Mouse (Mus musculus) layer of hippocampus, adult 11-12 months (tissue): ENCODE results near the gene Slc35f2.

Experiments
- DNase-seq: peaks from one replicate; pipeline ENCODE4 v3.0.0; 2022; ENCODE audit warnings: low spot score

Slc35f2 gene

DNA sequence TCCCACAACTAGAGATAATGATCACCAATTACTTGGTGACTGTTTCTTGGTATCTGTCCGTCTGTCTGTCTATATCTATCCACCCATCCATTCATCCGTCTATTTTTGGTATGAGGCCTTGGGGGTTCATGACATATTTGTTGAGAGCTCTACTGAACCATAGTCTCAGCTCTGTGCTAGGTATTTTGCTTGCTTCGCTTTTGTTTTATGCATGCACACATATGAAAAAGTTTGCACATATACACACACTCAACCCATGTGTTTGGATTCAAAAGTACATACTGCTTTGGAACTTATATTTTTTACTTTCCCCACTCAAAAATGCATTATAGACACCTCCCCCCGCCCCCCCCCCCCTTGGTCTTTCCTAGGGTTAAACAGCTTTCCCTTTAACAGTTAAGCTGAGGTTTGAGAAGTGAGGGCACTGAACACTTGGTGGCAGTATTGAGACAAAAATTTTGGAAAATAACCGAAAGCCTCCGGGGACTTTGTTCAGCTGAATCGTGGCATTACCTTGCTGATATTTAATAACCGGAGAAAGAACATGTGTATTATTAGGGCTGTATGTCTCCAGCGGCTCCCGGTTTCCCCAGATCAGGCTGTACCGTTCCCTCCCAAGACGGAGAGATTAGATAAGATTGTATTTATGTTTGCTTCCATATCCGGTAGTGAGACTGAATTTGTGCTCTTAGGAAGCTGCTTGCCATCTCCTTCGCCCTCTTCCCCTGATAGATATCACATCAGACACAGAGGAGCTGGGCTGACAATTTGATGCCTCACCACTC, 57.9 kb downstream of the Slc35f2 start:
- DNase-seq, result peak; percentile 59

GRCm38 (mm10) chr9:53829866-53830209, 58.5 kb downstream of the Slc35f2 start:
- DNase-seq, result no peak

- no peak for DNase-seq
Measured at GRCm38 (mm10) chr9:53835039-53835438, 63.7 kb downstream of the Slc35f2 start.

DNA sequence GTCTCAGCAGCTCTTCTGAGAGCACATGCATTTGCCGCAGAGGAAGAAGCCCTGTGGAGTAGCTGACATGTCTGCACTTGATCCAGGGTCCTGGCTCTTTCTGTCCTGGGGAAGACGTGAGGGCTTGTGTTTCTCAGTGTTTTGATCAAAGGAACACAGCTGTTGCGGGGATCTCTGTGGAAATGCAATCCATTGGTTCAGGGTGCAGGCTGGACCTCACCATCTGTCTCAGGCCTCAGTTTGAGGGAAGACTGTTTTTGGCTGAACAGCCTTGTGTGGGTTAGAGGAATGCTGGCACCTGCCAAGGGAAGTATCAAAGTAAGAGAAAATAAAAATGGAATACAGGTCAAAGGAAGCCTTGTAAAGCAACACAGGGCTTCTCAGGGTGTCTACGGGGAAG, 64.6 kb downstream of the Slc35f2 start:
- no peak for DNase-seq

GRCm38 (mm10) chr9:53838816-53839215, 67.5 kb downstream of the Slc35f2 start:
- no peak for DNase-seq

DNA sequence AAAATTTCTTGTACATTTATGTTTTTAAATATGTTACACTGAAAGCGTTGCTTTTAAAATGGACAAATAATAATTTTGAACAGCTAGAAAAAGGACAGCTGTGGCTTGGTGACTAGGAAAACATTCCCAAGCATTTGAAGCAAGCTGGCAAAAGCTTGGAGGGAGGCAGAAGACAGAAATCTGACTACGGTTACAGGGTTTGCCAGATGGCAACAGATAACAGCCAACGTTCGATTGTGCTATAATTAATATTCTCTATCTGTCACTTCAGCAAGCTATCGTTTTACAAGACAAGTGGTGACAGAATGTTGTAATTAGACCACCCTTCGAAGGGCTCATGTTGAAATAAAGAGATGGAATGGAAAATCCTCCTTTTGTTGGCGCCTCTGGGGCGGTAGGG, 77.2 kb downstream of the Slc35f2 start:
- peak; percentile 39 for DNase-seq

DNA sequence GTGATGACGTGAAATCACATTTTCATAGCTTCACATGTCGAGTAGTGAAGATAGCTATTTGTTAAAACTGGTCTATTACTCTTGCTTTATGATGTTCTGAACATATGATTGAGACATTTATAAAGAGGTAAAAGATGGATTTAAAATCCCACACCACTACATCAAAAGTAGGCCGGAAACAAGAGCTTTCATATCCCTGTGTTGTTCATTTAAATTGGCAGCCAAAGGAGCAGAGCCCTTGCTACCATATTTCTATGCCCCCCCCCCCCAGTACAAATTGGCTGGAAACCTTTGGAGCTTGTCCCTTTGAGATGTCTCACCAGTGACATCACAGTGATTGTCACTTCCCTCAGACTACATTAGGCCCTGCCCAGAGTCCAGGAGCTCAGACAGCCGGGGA, 78.5 kb downstream of the Slc35f2 start, which contains the start of gene Sln:
TSS of gene Sln (plus strand) at position 301 of the 400 bp plus-strand sequence.
- no peak for DNase-seq

DNA sequence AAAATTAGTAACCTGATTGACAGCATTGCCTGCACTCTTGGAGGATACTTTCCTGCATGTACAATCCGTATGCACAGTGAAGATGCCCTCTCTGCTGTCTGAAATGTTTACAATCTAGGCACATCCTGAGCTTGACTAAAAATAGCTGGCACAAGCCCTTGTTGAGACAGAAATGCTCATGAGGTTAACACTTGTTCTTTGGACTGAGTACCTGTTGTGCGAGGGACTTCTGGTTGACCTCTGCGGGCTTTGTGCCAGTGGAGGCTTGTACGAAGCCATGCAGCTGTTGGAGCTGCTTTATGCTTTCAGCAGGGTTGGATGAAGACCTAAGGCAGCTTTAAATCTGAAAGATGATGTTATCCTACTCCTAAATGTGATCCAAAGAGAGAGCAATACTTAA, 80.8 kb downstream of the Slc35f2 start:
- no peak for DNase-seq

DNA sequence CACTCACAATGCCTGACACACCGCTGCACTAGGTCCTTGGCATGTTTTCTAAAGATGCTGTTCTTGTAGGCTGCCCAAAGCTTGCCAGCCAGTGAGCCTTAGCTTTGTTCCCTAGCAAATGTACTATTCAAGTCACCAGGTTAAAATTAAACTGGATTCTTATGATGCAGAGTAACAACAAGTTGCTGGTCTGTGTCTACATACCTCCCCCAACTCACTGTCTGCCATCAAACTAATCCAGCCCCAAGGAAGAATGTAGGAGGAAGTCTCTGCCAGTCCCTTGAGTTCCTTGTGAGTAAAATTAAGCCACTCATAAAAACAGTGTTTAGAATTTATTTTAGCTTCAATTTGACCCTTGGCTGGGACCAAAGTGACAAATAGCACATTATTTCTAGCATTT, 82.3 kb downstream of the Slc35f2 start:
- no peak for DNase-seq

DNA sequence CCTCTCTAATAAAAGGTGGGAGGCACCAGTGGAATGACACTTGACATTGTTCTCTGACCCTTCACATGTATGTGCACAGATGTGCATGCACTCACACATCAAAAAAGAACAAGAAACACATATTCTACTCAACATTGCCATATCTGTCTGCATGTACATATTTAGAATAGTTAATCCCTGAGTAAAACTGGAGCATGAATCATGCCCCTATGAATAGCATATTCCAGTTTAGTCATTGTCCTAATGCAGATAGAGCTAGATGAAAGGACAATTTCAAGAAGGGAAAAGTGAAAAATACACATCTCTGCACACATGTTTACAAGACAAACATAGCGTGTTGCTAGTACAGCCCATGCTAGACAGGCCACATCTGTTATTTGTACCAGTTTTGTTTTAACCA, 83.2 kb downstream of the Slc35f2 start:
- no peak for DNase-seq

DNA sequence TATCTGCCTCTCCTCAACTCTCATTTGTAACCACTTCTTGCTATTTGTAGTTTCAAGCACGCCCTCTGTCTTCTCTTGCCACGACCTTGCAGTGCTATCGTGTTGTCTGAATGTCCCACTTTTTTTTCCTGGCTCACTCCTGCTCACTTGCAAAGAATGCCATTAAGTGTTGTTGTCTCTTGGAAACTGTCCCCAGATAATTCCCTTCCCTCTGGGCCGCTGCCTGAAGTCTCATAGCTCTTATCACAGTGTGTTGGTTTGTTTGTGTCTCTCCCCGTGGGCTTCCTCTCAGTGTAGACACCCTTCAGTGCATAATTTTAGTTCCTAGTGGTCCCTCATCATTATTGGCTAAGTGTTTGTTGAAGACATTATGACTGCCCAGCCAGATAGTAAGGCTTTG, 86.5 kb downstream of the Slc35f2 start:
- no peak for DNase-seq
